Mouse (Mus musculus): Measurements from ENCODE around the gene Thop1.
"Not testable (repeated sequence)": the region's sequence is repeated elsewhere in the genome, so short reads cannot be mapped to it uniquely, and the experiment has no call there.

The Thop1 gene

GRCm38 (mm10) chr10:81051133-81051532 lies 18.7 kb upstream of the Thop1 start:
- TF ChIP-seq NANOG (IDR thresholded peaks at IDR 0.05; ENCODE audit: borderline replicate concordance, low read length) (no peak), CTCF (conservative IDR thresholded peaks at IDR 0.05; ENCODE audit: low read length) (no peak)
- no peaks in the 10 kb centered on the region for H3K27me3 ChIP-seq (ENCODE audit: insufficient read depth, low read length)
- H3K36me3 ChIP-seq (ENCODE audit: insufficient read depth, low read length) = peaks cover 100% of the 10 kb centered on the region
- H3K4me3 ChIP-seq (replicated peaks; ENCODE audit: low read length) = no peak overlapping the region
- H3K4me1 ChIP-seq (replicated peaks; ENCODE audit: low read depth, low read length) = peaks cover 64% of the 10 kb centered on the region
- no peaks in the 10 kb centered on the region for H3K9me3 ChIP-seq (ENCODE audit: low read length)

DNA sequence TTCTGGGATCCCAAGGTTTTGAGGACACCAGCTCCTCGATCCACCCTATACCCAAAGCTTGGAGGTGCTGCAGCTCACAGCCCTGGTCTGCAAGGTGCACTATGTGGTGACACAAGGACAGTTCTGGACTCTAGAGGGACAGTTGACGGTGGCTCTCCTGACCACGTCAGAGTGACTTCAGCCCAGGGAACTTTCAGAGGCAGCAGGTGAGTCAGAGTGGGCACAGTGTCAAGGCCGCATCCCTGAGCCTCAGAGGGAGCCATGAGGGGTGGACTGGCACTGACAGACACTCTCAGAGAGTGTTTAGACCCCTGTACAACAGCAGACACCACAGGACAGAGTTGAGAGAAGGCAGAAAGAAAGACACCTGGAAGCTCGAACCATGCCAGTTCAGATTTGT lies 17.3 kb upstream of the Thop1 start:
- Histone ChIP-seq H3K9me3 (ENCODE audit: low read length) (no peaks in the 10 kb centered on the region), H3K36me3 (ENCODE audit: insufficient read depth, low read length) (peaks cover 100% of the 10 kb centered on the region), H3K4me3 (replicated peaks; ENCODE audit: low read length) (no peak overlapping the region), H3K27me3 (ENCODE audit: insufficient read depth, low read length) (no peaks in the 10 kb centered on the region), H3K4me1 (replicated peaks; ENCODE audit: low read depth, low read length) (peaks cover 71% of the 10 kb centered on the region)
- TF ChIP-seq POU5F1 (IDR thresholded peaks at IDR 0.05; ENCODE audit: borderline replicate concordance, low read length) = no peak
- no peak for TF ChIP-seq CTCF (conservative IDR thresholded peaks at IDR 0.05; ENCODE audit: low read length)
- no peak for TF ChIP-seq NANOG (IDR thresholded peaks at IDR 0.05; ENCODE audit: borderline replicate concordance, low read length)

GRCm38 (mm10) chr10:81055169-81055568 lies 14.7 kb upstream of the Thop1 start:
- no peak overlapping the region for H3K4me3 ChIP-seq (replicated peaks; ENCODE audit: low read length)
- no peaks in the 10 kb centered on the region for H3K27me3 ChIP-seq (ENCODE audit: insufficient read depth, low read length)
- H3K36me3 ChIP-seq (ENCODE audit: insufficient read depth, low read length) = peaks cover 88% of the 10 kb centered on the region
- peaks cover 85% of the 10 kb centered on the region for H3K4me1 ChIP-seq (replicated peaks; ENCODE audit: low read depth, low read length)
- TF ChIP-seq POU5F1 (IDR thresholded peaks at IDR 0.05; ENCODE audit: borderline replicate concordance, low read length) = no peak
- TF ChIP-seq CTCF (conservative IDR thresholded peaks at IDR 0.05; ENCODE audit: low read length) = no peak
- no peak for TF ChIP-seq NANOG (IDR thresholded peaks at IDR 0.05; ENCODE audit: borderline replicate concordance, low read length)
- no peaks in the 10 kb centered on the region for H3K9me3 ChIP-seq (ENCODE audit: low read length)

DNA sequence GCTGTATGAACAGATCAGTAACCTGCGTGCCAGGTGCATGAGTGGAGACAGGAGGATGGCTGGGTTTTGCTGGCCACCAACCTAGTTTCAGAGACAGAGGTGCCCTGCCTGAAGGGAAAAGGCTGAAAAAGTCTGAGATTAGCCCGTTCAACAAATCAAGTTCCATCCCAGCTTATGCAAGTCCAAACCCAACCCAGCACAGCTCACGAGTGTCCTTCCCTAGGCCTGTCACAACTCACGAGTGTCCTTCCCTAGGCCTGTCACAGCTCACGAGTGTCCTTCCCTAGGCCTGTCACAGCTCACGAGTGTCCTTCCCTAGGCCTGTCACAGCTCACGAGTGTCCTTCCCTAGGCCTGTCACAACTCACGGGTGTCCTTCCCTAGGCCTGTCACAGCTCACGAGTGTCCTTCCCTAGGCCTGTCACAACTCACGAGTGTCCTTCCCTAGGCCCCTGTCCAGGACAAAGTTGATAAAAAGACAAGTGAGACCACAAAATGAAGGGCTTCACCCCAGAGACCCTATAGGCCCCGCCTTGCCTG lies 14.0 kb upstream of the Thop1 start:
- H3K4me3 ChIP-seq (replicated peaks; ENCODE audit: low read length); H3K27me3 ChIP-seq (ENCODE audit: insufficient read depth, low read length); H3K9me3 ChIP-seq (ENCODE audit: low read length): not testable (repeated sequence)
- H3K4me1 ChIP-seq (replicated peaks; ENCODE audit: low read depth, low read length) = peaks cover 87% of the 10 kb centered on the region
- H3K36me3 ChIP-seq (ENCODE audit: insufficient read depth, low read length) = peaks cover 81% of the 10 kb centered on the region

DNA sequence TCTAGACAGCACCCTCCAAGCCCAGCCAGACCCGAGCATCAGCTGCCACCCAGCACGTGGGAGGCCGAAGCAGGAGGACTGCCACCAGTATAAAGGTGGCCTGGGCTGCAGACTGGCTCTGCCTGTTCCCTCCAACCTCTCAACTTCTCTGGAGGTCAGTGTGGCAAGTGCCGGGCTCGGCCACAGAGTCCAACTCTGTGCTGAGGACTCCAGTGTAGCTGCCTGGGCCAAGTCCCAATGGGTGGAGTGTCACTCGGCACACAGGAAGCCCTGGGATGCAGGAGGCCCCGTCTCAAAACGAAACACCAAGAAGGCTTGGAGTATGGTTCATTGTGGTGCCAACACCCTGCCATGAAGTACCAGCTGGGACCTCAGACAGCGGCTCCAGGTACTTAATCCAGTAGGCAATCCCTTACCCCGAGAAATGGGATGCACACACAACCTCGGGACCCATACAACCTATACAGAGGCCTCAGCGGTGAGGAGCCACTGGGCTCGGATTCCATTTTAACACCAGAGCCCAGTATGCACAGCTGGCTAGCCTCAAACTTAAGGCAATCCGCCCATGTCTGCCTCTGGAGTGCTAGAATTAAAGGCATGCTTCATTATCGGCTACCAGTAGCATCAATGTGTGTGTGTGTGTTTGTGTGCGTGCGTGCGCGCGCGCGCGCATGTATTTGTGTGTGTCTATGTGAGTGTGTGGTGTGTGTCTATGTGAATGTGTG lies 12.3 kb upstream of the Thop1 start:
- H3K36me3 ChIP-seq (ENCODE audit: insufficient read depth, low read length) = peaks cover 64% of the 10 kb centered on the region
- TF ChIP-seq CTCF (conservative IDR thresholded peaks at IDR 0.05; ENCODE audit: low read length) (no peak), NANOG (IDR thresholded peaks at IDR 0.05; ENCODE audit: borderline replicate concordance, low read length) (no peak), POU5F1 (IDR thresholded peaks at IDR 0.05; ENCODE audit: borderline replicate concordance, low read length) (no peak)
- no peak overlapping the region; the same call in 1 of the 2 replicates for H3K4me3 ChIP-seq (replicated peaks; ENCODE audit: low read length)
- no peaks in the 10 kb centered on the region for H3K27me3 ChIP-seq (ENCODE audit: insufficient read depth, low read length)
- no peaks in the 10 kb centered on the region for H3K9me3 ChIP-seq (ENCODE audit: low read length)
- peaks cover 82% of the 10 kb centered on the region for H3K4me1 ChIP-seq (replicated peaks; ENCODE audit: low read depth, low read length)

DNA sequence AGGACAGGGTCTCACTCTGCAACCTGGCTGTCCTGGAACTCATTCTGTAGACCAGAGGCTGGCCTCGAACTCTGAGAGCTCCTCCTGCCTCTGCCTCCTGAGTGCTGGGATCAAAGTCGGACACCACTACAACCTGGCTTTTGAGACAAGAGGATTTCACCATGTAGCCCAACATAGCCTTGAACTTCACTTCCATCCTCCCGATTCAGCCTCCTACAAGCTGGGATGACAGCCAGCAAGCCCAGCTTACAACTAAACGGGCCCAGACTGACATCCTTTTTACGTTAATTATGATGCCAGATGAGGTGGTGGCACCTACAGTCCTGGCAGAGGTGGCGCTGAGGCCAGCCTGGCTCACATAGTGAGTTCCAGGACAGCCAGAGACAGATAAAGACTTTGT lies 10.9 kb upstream of the Thop1 start:
- no peaks in the 10 kb centered on the region for H3K27me3 ChIP-seq (ENCODE audit: insufficient read depth, low read length)
- H3K4me3 ChIP-seq (replicated peaks; ENCODE audit: low read length) = peak overlapping the region; percentile 99
- H3K4me1 ChIP-seq (replicated peaks; ENCODE audit: low read depth, low read length) = peaks cover 76% of the 10 kb centered on the region
- peaks cover 1% of the 10 kb centered on the region; the same call in 1 of the 2 replicates for H3K9me3 ChIP-seq (ENCODE audit: low read length)
- TF ChIP-seq CTCF (conservative IDR thresholded peaks at IDR 0.05; ENCODE audit: low read length) = no peak
- TF ChIP-seq NANOG (IDR thresholded peaks at IDR 0.05; ENCODE audit: borderline replicate concordance, low read length) = no peak
- no peak for TF ChIP-seq POU5F1 (IDR thresholded peaks at IDR 0.05; ENCODE audit: borderline replicate concordance, low read length)
- H3K36me3 ChIP-seq (ENCODE audit: insufficient read depth, low read length) = peaks cover 51% of the 10 kb centered on the region

- Histone ChIP-seq H3K36me3 (ENCODE audit: insufficient read depth, low read length) (peaks cover 41% of the 10 kb centered on the region), H3K4me1 (replicated peaks; ENCODE audit: low read depth, low read length) (peaks cover 68% of the 10 kb centered on the region), H3K4me3 (replicated peaks; ENCODE audit: low read length) (peak within 1 kb of the TSS; percentile 99), H3K27me3 (ENCODE audit: insufficient read depth, low read length) (no peaks in the 10 kb centered on the region), H3K9me3 (ENCODE audit: low read length) (peaks cover 7% of the 10 kb centered on the region; the same call in 1 of the 2 replicates)
- TF ChIP-seq NANOG (IDR thresholded peaks at IDR 0.05; ENCODE audit: borderline replicate concordance, low read length) (no peak), CTCF (conservative IDR thresholded peaks at IDR 0.05; ENCODE audit: low read length) (no peak), POU5F1 (IDR thresholded peaks at IDR 0.05; ENCODE audit: borderline replicate concordance, low read length) (no peak)
These were observed 10.0 kb upstream of the Thop1 start, which contains the start of gene Sgta for GRCm38 (mm10) chr10:81059603-81060543. Gene Sgta (minus strand): TSS chr10:81060181.

GRCm38 (mm10) chr10:81062710-81063109 lies 7.1 kb upstream of the Thop1 start:
- peaks cover 13% of the 10 kb centered on the region for H3K36me3 ChIP-seq (ENCODE audit: insufficient read depth, low read length)
- H3K4me3 ChIP-seq (replicated peaks; ENCODE audit: low read length) = no peak overlapping the region
- H3K9me3 ChIP-seq (ENCODE audit: low read length) = peaks cover 7% of the 10 kb centered on the region; the same call in 1 of the 2 replicates
- H3K27me3 ChIP-seq (ENCODE audit: insufficient read depth, low read length) = no peaks in the 10 kb centered on the region
- TF ChIP-seq CTCF (conservative IDR thresholded peaks at IDR 0.05; ENCODE audit: low read length) (no peak), NANOG (IDR thresholded peaks at IDR 0.05; ENCODE audit: borderline replicate concordance, low read length) (no peak), POU5F1 (IDR thresholded peaks at IDR 0.05; ENCODE audit: borderline replicate concordance, low read length) (no peak)
- H3K4me1 ChIP-seq (replicated peaks; ENCODE audit: low read depth, low read length) = peaks cover 47% of the 10 kb centered on the region

DNA sequence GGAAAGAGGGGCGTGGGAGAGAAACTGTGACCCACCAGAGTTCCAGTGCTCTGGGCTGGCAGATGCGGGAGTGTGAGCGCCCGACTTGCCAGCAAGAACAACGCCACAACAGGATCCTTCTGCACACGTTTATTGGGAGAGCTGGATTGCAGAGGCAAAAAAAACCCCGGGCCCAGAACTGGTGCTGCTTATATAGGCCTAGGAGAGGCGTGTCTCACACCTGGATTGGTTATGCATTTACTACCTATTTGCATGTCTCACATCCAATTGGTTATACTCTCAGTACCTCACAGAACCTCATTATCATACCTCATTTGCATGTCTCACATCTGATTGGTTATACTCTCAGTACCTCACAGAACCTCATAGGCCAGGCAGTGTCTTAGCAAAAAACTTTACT lies 5.3 kb upstream of the Thop1 start:
- not testable (repeated sequence) for H3K36me3 ChIP-seq (ENCODE audit: insufficient read depth, low read length); H3K27me3 ChIP-seq (ENCODE audit: insufficient read depth, low read length); H3K9me3 ChIP-seq (ENCODE audit: low read length); H3K4me3 ChIP-seq (replicated peaks; ENCODE audit: low read length)
- peaks cover 43% of the 10 kb centered on the region for H3K4me1 ChIP-seq (replicated peaks; ENCODE audit: low read depth, low read length)
